ENCODE assay signal across 18 mouse cellular contexts in the genomic region with DNA sequence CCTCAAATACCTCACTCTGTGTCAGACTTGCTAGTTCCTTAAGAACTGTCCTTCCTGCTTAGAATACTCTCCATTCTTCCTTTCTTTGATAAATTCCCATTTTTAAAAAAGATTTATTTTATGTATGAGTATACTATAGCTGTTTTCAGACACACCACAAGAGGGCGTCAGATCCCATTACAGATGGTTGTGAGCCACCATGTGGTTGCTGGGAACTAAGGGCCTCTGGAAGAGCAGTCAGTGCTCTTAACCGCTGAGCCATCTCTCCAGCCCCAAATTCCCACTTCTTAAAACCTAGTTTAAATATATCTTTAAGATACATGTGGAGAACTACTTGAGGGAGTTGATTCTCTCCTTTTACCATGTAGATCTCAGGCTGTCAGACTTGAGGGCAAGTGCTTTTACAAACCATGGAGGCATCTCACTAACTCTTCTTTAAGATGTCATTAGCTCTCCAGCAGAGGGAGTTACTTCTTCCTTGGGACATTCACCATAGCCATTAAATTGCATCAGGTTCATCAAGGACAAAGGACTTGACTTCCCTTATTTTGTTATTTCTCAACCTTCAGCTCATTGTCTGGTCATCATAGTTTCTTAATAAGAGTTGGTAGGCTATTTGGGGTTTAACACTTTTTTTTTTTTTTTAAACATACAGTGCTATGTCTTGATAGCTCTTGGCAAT. TPM values are rescaled to one million over a fixed set of nuclear protein-coding genes. Genes with fewer than 3 reads are reported as not detected.
DNase-seq lines count a peak whose midpoint lies in the region; ATAC-seq and TF ChIP-seq lines count a peak whose summit lies in the region.
"Had no signal": no experiment of that assay in that cellular context is flagged by ENCODE, and none has a peak within 500 bp of the region (broad histone marks: within the 10 kb centered on the region; RNA-seq: fewer than 3 reads in every experiment).

No protein-coding gene starts in this region.

- H3K27me3 ChIP-seq in kidney, postnatal 0 days (ENCODE audit: insufficient read depth, low read length), result no peaks in the 10 kb centered on the region
- H3K27me3 ChIP-seq in midbrain, postnatal 0 days (ENCODE audit: insufficient read depth, low read length), result no peaks in the 10 kb centered on the region
- H3K27me3 ChIP-seq in midbrain, embryonic 15.5 days (replicated peaks), result no peaks in the 10 kb centered on the region
- no peaks in the 10 kb centered on the region for H3K27me3 ChIP-seq in stomach, postnatal 0 days (ENCODE audit: control insufficient read depth, insufficient read depth, low read length)
- H3K27me3 ChIP-seq in hindbrain, embryonic 12.5 days, result no peaks in the 10 kb centered on the region
- H3K27me3 ChIP-seq: hindbrain, embryonic 13.5 days; limb, embryonic 15.5 days had no signal

- TF ChIP-seq CTCF in kidney, postnatal 0 days (IDR thresholded peaks at IDR 0.05; ENCODE audit: low read depth), result peak; percentile 28
- TF ChIP-seq CTCF in midbrain, postnatal 0 days (IDR thresholded peaks at IDR 0.05), result peak; percentile 29; the same call in 1 of the 2 replicates
- peak; percentile 23; the same call in 1 of the 2 replicates for TF ChIP-seq CTCF in stomach, postnatal 0 days (IDR thresholded peaks at IDR 0.05; ENCODE audit: low read depth)

- H3K4me1 ChIP-seq in kidney, postnatal 0 days (replicated peaks; ENCODE audit: insufficient read depth, low read length), result peaks cover 2% of the 10 kb centered on the region; the same call in 1 of the 2 replicates
- H3K4me1 ChIP-seq in midbrain, postnatal 0 days (ENCODE audit: insufficient read depth, low read length), result no peaks in the 10 kb centered on the region
- no peaks in the 10 kb centered on the region for H3K4me1 ChIP-seq in midbrain, embryonic 15.5 days
- no peaks in the 10 kb centered on the region for H3K4me1 ChIP-seq in stomach, postnatal 0 days (replicated peaks; ENCODE audit: control insufficient read depth, insufficient read depth)
- peaks cover 4% of the 10 kb centered on the region for H3K4me1 ChIP-seq in hindbrain, embryonic 12.5 days

- H3K36me3 ChIP-seq in kidney, postnatal 0 days (ENCODE audit: insufficient read depth, low read length), result no peaks in the 10 kb centered on the region
- H3K36me3 ChIP-seq in midbrain, postnatal 0 days (ENCODE audit: insufficient read depth, low read length), result no peaks in the 10 kb centered on the region
- H3K36me3 ChIP-seq in midbrain, embryonic 15.5 days (replicated peaks), result no peaks in the 10 kb centered on the region
- H3K36me3 ChIP-seq in stomach, postnatal 0 days (ENCODE audit: control insufficient read depth, insufficient read depth, low read length), result no peaks in the 10 kb centered on the region
- no peaks in the 10 kb centered on the region for H3K36me3 ChIP-seq in hindbrain, embryonic 12.5 days
- H3K36me3 ChIP-seq: hindbrain, embryonic 13.5 days; limb, embryonic 15.5 days had no signal

- 81% methylated on average over 2 of the region's 2 CpGs for WGBS in kidney, postnatal 0 days
- 80% methylated on average over 2 of the region's 2 CpGs for WGBS in midbrain, postnatal 0 days
- WGBS in midbrain, embryonic 15.5 days, result 65% methylated on average over 2 of the region's 2 CpGs
- 59% methylated on average over 2 of the region's 2 CpGs for WGBS in stomach, postnatal 0 days
- WGBS in hindbrain, embryonic 12.5 days, result 78% methylated on average over 2 of the region's 2 CpGs

- H3K27ac ChIP-seq in kidney, postnatal 0 days, result no peak overlapping the region
- no peak overlapping the region for H3K27ac ChIP-seq in midbrain, postnatal 0 days (ENCODE audit: low read depth, low read length)
- no peak overlapping the region for H3K27ac ChIP-seq in midbrain, embryonic 15.5 days
- no peak overlapping the region for H3K27ac ChIP-seq in stomach, postnatal 0 days (replicated peaks)
- no peak overlapping the region for H3K27ac ChIP-seq in hindbrain, embryonic 12.5 days
- H3K27ac ChIP-seq: hindbrain, embryonic 13.5 days; limb, embryonic 15.5 days had no signal

- H3K9ac ChIP-seq in kidney, postnatal 0 days (ENCODE audit: low read depth, low read length), result no peak overlapping the region
- no peak overlapping the region for H3K9ac ChIP-seq in midbrain, postnatal 0 days (replicated peaks; ENCODE audit: low read length, poor library complexity, severe bottlenecking)
- H3K9ac ChIP-seq in midbrain, embryonic 15.5 days, result no peak overlapping the region
- H3K9ac ChIP-seq in stomach, postnatal 0 days (ENCODE audit: low read length), result no peak overlapping the region
- no peak overlapping the region for H3K9ac ChIP-seq in hindbrain, embryonic 12.5 days
- H3K9ac ChIP-seq: forebrain, postnatal 0 days; hindbrain, embryonic 13.5 days; limb, embryonic 15.5 days had no signal

- no peak for ATAC-seq in kidney, postnatal 0 days (replicated peaks; ENCODE audit: low FRiP score, low read depth)
- ATAC-seq in midbrain, postnatal 0 days (ENCODE audit: low FRiP score), result no peak
- ATAC-seq in midbrain, embryonic 15.5 days (replicated peaks), result no peak
- no peak for ATAC-seq in stomach, postnatal 0 days (ENCODE audit: low FRiP score, low TSS enrichment)
- ATAC-seq in hindbrain, embryonic 12.5 days (ENCODE audit: low FRiP score), result no peak
- ATAC-seq: forebrain, postnatal 0 days had no signal

- no peak for DNase-seq in kidney, postnatal 0 days (ENCODE audit: low spot score)
- DNase-seq in kidney, postnatal 25 days, result no peak
- DNase-seq in midbrain, postnatal 0 days (ENCODE audit: low spot score), result no peak
- peak; percentile 26 for DNase-seq in fat pad, adult 2 months (ENCODE audit: extremely low read depth, low read depth, low spot score)
- no peak for DNase-seq in stomach, postnatal 0 days (ENCODE audit: low spot score)
- no peak for DNase-seq in c-Kit-positive CD71-positive TER-119-positive erythroid progenitor cells, embryonic 14.5 days (ENCODE audit: low spot score)
- DNase-seq: cerebellum, adult 18-20 months; forebrain, postnatal 0 days; gastrocnemius, postnatal 10 days; kidney, adult 18-20 months; kidney, postnatal 4 days; right cerebral cortex, postnatal 14 days; thymus, adult 2 months had no signal

- H3K9me3 ChIP-seq in kidney, postnatal 0 days (replicated peaks; ENCODE audit: low read length), result no peaks in the 10 kb centered on the region
- H3K9me3 ChIP-seq in midbrain, postnatal 0 days (ENCODE audit: low read length), result no peaks in the 10 kb centered on the region
- H3K9me3 ChIP-seq in midbrain, embryonic 15.5 days, result no peaks in the 10 kb centered on the region
- no peaks in the 10 kb centered on the region for H3K9me3 ChIP-seq in stomach, postnatal 0 days (ENCODE audit: control insufficient read depth, low read length)
- no peaks in the 10 kb centered on the region for H3K9me3 ChIP-seq in hindbrain, embryonic 12.5 days (replicated peaks)
- H3K9me3 ChIP-seq: hindbrain, embryonic 13.5 days; limb, embryonic 15.5 days had no signal

- TF ChIP-seq EP300 in stomach, postnatal 0 days (optimal IDR thresholded peaks at IDR 0.05), result no peak

- H3K4me2 ChIP-seq in kidney, postnatal 0 days (ENCODE audit: low read length), result no peak overlapping the region
- no peak overlapping the region for H3K4me2 ChIP-seq in midbrain, postnatal 0 days (ENCODE audit: low read depth, low read length, poor library complexity, severe bottlenecking)
- no peak overlapping the region for H3K4me2 ChIP-seq in midbrain, embryonic 15.5 days
- H3K4me2 ChIP-seq in stomach, postnatal 0 days (replicated peaks; ENCODE audit: low read depth), result no peak overlapping the region
- no peak overlapping the region for H3K4me2 ChIP-seq in hindbrain, embryonic 12.5 days (replicated peaks)
- H3K4me2 ChIP-seq: hindbrain, embryonic 13.5 days; limb, embryonic 15.5 days had no signal

- no peak overlapping the region for H3K4me3 ChIP-seq in kidney, postnatal 0 days (replicated peaks; ENCODE audit: low read depth, low read length)
- H3K4me3 ChIP-seq in midbrain, postnatal 0 days (ENCODE audit: low read depth, low read length), result no peak overlapping the region
- H3K4me3 ChIP-seq in midbrain, embryonic 15.5 days, result no peak overlapping the region
- no peak overlapping the region for H3K4me3 ChIP-seq in stomach, postnatal 0 days (ENCODE audit: low read depth, low read length)
- no peak overlapping the region for H3K4me3 ChIP-seq in hindbrain, embryonic 12.5 days
- H3K4me3 ChIP-seq: hindbrain, embryonic 13.5 days; limb, embryonic 15.5 days; myocyte had no signal

RNA-seq across cellular contexts. Expression of gene Nr2c2, which starts 9.6 kb away (rescaled TPM):
- 13.9 and 14.1 TPM in 2 replicates for polyA plus RNA-seq in kidney, postnatal 0 days (2015; fragmentation: Nextera tagmentation; extraction: Ambion mirVana)
- total RNA-seq in midbrain, postnatal 0 days (2014; rRNA removed), result 64.5 and 77.1 TPM in 2 replicates
- polyA plus RNA-seq in midbrain, postnatal 0 days (2015; fragmentation: Nextera tagmentation; extraction: Ambion mirVana), result 29.0 and 33.5 TPM in 2 replicates
- polyA plus RNA-seq in midbrain, embryonic 15.5 days (2015; fragmentation: Nextera tagmentation; extraction: Ambion mirVana), result 40.4 and 40.8 TPM in 2 replicates
- polyA plus RNA-seq in stomach, postnatal 0 days (2015; fragmentation: Nextera tagmentation; extraction: Ambion mirVana), result 6.9 and 9.0 TPM in 2 replicates
- 33.3 and 35.1 TPM in 2 replicates for polyA plus RNA-seq in hindbrain, embryonic 12.5 days (2016; fragmentation: Nextera tagmentation; extraction: Ambion mirVana)
